Mouse (Mus musculus): ENCODE data around the gene Zfyve9. TPM values are rescaled to one million over a fixed set of nuclear protein-coding genes. Genes with fewer than 3 reads are reported as not detected.

Gene Zfyve9
- total and polyA plus RNA-seq, 2 experiments from 2014 or later = 9.2 to 28.5 TPM

DNA sequence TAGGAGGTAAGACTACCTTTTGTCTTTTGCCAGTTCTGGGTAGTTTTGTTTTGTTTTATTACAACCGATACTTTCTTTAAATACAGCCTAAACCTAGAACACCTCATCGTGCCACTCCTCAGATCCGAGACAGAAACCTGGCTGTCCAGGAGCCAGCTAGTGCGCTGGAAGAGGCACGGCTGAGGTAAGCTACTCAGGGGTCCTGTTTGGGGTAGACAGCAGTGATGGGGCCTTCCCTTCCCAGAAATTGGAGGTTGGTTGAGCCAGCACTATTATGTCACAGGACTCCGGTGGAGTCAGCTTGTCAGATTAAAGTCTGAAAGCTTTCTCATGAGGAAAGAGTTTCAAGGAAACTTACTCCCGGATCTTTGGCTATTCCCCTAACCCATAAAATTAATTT, 178.7 kb downstream of the Zfyve9 start:
- DNase-seq (ENCODE audit: low spot score) (no peak), ATAC-seq (no peak)
- TF ChIP-seq CTCF (IDR thresholded peaks at IDR 0.05; ENCODE audit: low read depth) = no peak
- H3K9me3 ChIP-seq (ENCODE audit: low read length) = no peaks in the 10 kb centered on the region
- H3K9ac ChIP-seq (replicated peaks; ENCODE audit: low read length) = no peak overlapping the region
- no peaks in the 10 kb centered on the region; the same call in 1 of the 2 replicates for H3K36me3 ChIP-seq (ENCODE audit: insufficient read depth, low read length)
- no peaks in the 10 kb centered on the region for H3K27me3 ChIP-seq (ENCODE audit: insufficient read depth, low read length)
- H3K4me2 ChIP-seq (ENCODE audit: low read depth, low read length) = no peak overlapping the region
- no peaks in the 10 kb centered on the region for H3K4me1 ChIP-seq (ENCODE audit: insufficient read depth, low read length)
- no peak overlapping the region for H3K4me3 ChIP-seq (ENCODE audit: low read length)
- H3K27ac ChIP-seq = no peak overlapping the region
- 93% methylated on average over 7 of the region's 7 CpGs for WGBS

DNA sequence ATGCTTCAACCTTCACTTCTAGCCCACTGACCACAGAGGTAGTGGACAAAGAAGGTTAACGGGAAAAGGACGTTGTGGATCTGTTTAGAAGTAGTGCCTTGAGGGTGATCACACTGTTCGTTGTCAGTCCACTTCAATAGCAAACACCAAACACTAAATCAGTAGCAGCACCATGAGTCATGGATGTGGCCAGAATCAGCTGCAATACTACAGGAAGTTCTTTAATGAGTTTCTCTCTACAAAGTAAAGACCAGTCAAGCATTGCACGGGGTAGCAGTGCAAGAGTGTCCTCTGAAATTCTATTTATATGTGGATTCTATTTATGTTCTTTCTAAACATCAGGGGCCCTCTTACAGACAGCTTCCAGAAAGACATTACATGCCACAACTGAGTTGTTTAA, 182.3 kb downstream of the Zfyve9 start:
- no peak overlapping the region for H3K9ac ChIP-seq (replicated peaks; ENCODE audit: low read length)
- H3K9me3 ChIP-seq (ENCODE audit: low read length) = no peaks in the 10 kb centered on the region
- H3K27me3 ChIP-seq (ENCODE audit: insufficient read depth, low read length) = no peaks in the 10 kb centered on the region
- H3K4me1 ChIP-seq (ENCODE audit: insufficient read depth, low read length) = no peaks in the 10 kb centered on the region
- no peak overlapping the region for H3K4me3 ChIP-seq (ENCODE audit: low read length)
- no peak for TF ChIP-seq CTCF (IDR thresholded peaks at IDR 0.05; ENCODE audit: low read depth)
- H3K27ac ChIP-seq = no peak overlapping the region
- 90% methylated on average over 4 of the region's 4 CpGs for WGBS
- no peaks in the 10 kb centered on the region for H3K36me3 ChIP-seq (ENCODE audit: insufficient read depth, low read length)
- H3K4me2 ChIP-seq (ENCODE audit: low read depth, low read length) = no peak overlapping the region
- DNase-seq (ENCODE audit: low spot score) = no peak
- ATAC-seq = no peak

DNA sequence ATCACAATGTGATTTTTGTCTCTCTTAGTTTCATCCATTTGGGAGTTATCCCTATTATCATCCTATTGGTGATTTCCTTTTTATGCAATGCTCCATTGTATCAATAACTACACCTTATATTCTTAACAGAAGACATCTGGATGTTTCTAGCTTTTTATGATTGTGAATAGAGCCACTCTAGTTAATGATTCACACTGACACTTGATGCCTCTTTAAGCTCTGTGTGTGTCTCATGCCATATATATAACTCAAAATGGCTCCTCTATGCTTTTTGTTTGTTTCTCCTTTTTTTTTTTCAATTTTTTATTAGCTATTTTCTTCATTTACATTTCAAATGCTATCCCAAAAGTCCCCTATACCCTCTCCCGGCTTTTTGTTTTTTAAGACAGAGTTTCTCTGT, 184.8 kb downstream of the Zfyve9 start:
- no peak for DNase-seq (ENCODE audit: low spot score)
- no peaks in the 10 kb centered on the region for H3K9me3 ChIP-seq (ENCODE audit: low read length)
- no peak overlapping the region for H3K4me3 ChIP-seq (ENCODE audit: low read length)
- no peaks in the 10 kb centered on the region for H3K36me3 ChIP-seq (ENCODE audit: insufficient read depth, low read length)
- no peak overlapping the region for H3K4me2 ChIP-seq (ENCODE audit: low read depth, low read length)
- no peak overlapping the region for H3K9ac ChIP-seq (replicated peaks; ENCODE audit: low read length)
- no peaks in the 10 kb centered on the region for H3K4me1 ChIP-seq (ENCODE audit: insufficient read depth, low read length)
- no peak for ATAC-seq
- no peaks in the 10 kb centered on the region for H3K27me3 ChIP-seq (ENCODE audit: insufficient read depth, low read length)
- 95% methylated on average over 1 of the region's 1 CpGs for WGBS
- no peak overlapping the region for H3K27ac ChIP-seq
- TF ChIP-seq CTCF (IDR thresholded peaks at IDR 0.05; ENCODE audit: low read depth) = no peak

DNA sequence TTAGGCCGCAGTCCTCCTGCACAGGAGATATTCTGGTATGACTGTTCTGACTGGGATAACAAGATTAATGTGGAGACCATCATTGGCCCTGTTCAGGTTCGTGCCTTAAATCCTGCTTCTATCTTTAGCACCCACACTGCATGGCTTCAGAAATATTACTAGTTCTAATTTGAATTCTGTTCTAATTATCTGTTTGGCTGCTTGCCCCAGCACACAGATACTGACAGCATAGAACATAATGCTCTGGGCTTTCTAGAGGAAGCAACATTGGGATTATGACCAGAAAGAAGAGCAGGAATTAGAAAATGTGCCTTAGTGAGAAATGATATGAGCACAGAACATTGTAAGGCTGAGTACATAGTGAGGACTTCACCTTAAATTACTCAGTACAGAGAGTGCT, 187.2 kb downstream of the Zfyve9 start:
- no peak for ATAC-seq
- Histone ChIP-seq H3K27me3 (ENCODE audit: insufficient read depth, low read length) (no peaks in the 10 kb centered on the region), H3K4me1 (ENCODE audit: insufficient read depth, low read length) (no peaks in the 10 kb centered on the region), H3K9ac (replicated peaks; ENCODE audit: low read length) (no peak overlapping the region), H3K9me3 (ENCODE audit: low read length) (no peaks in the 10 kb centered on the region), H3K4me3 (ENCODE audit: low read length) (no peak overlapping the region), H3K4me2 (ENCODE audit: low read depth, low read length) (no peak overlapping the region), H3K36me3 (ENCODE audit: insufficient read depth, low read length) (no peaks in the 10 kb centered on the region), H3K27ac (no peak overlapping the region)
- no peak for TF ChIP-seq CTCF (IDR thresholded peaks at IDR 0.05; ENCODE audit: low read depth)
- 92% methylated on average over 2 of the region's 2 CpGs for WGBS
- DNase-seq (ENCODE audit: low spot score) = no peak

Other genes with a start within 250 kb of the Zfyve9 start
- gene Prpf38a, start 201.5 kb downstream of the Zfyve9 start, total RNA-seq (2014; rRNA removed) = 14.8 and 19.9 TPM in 2 replicates
- 59.6 and 65.6 TPM in 2 replicates for gene Prpf38a, start 201.5 kb downstream of the Zfyve9 start, polyA plus RNA-seq (2015; fragmentation: Nextera tagmentation; extraction: Ambion mirVana)
- gene Orc1, start 201.4 kb downstream of the Zfyve9 start, total RNA-seq (2014; rRNA removed) = 0.65 and 2.7 TPM in 2 replicates
- gene Orc1, start 201.4 kb downstream of the Zfyve9 start, polyA plus RNA-seq (2015; fragmentation: Nextera tagmentation; extraction: Ambion mirVana) = 1.3 and 1.8 TPM in 2 replicates
- gene Cc2d1b, start 160.9 kb downstream of the Zfyve9 start, total RNA-seq (2014; rRNA removed) = 39.4 and 40.8 TPM in 2 replicates
- 18.7 and 19.9 TPM in 2 replicates for gene Cc2d1b, start 160.9 kb downstream of the Zfyve9 start, polyA plus RNA-seq (2015; fragmentation: Nextera tagmentation; extraction: Ambion mirVana)
- gene 3110021N24Rik, start 61.1 kb downstream of the Zfyve9 start, total RNA-seq (2014; rRNA removed) = 0.47 TPM in 1 of 2 replicates, not detected in the other
- gene 3110021N24Rik, start 61.1 kb downstream of the Zfyve9 start, polyA plus RNA-seq (2015; fragmentation: Nextera tagmentation; extraction: Ambion mirVana) = 2.4 and 2.7 TPM in 2 replicates
- gene Btf3l4, start 52.8 kb upstream of the Zfyve9 start, total RNA-seq (2014; rRNA removed) = 80.6 and 89.6 TPM in 2 replicates
- gene Btf3l4, start 52.8 kb upstream of the Zfyve9 start, polyA plus RNA-seq (2015; fragmentation: Nextera tagmentation; extraction: Ambion mirVana) = 149 and 152 TPM in 2 replicates
- gene Txndc12, start 53.8 kb upstream of the Zfyve9 start, total RNA-seq (2014; rRNA removed) = 38.1 and 41.3 TPM in 2 replicates
- 68.2 and 73.3 TPM in 2 replicates for gene Txndc12, start 53.8 kb upstream of the Zfyve9 start, polyA plus RNA-seq (2015; fragmentation: Nextera tagmentation; extraction: Ambion mirVana)
- 34.5 and 34.8 TPM in 2 replicates for gene Kti12, start 67.0 kb upstream of the Zfyve9 start, total RNA-seq (2014; rRNA removed)
- gene Kti12, start 67.0 kb upstream of the Zfyve9 start, polyA plus RNA-seq (2015; fragmentation: Nextera tagmentation; extraction: Ambion mirVana) = 29.4 and 29.7 TPM in 2 replicates
- gene A730015C16Rik, start 67.8 kb upstream of the Zfyve9 start, total RNA-seq (2014; rRNA removed) = 1.4 TPM in 1 of 2 replicates, not detected in the other
- 1.2 and 1.6 TPM in 2 replicates for gene A730015C16Rik, start 67.8 kb upstream of the Zfyve9 start, polyA plus RNA-seq (2015; fragmentation: Nextera tagmentation; extraction: Ambion mirVana)
- gene Rab3b, start 98.3 kb upstream of the Zfyve9 start, total RNA-seq (2014; rRNA removed) = 76.3 and 99.1 TPM in 2 replicates
- 289 and 314 TPM in 2 replicates for gene Rab3b, start 98.3 kb upstream of the Zfyve9 start, polyA plus RNA-seq (2015; fragmentation: Nextera tagmentation; extraction: Ambion mirVana)
- 36.8 and 36.9 TPM in 2 replicates for gene Nrd1, start 219.9 kb upstream of the Zfyve9 start, total RNA-seq (2014; rRNA removed)
- gene Nrd1, start 219.9 kb upstream of the Zfyve9 start, polyA plus RNA-seq (2015; fragmentation: Nextera tagmentation; extraction: Ambion mirVana) = 51.2 and 52.3 TPM in 2 replicates